Mouse (Mus musculus) hematopoietic multipotent progenitor cell, adult 10-12 weeks (in vitro differentiated cells): Measurements from ENCODE around the gene Ccn6. TPM values are rescaled to one million over a fixed set of nuclear protein-coding genes. Genes with fewer than 3 reads are reported as not detected.

Experiments
- polyA plus RNA-seq: library from polyadenylated mRNA; stranded (reverse); fragments of >175 nt; gene quantifications from 2 replicates; pipeline ENCODE4 v1.2.3, GENCODE M21; 2012; ENCODE audit warnings: low replicate concordance

Ccn6 gene
- not detected in 2 replicates for polyA plus RNA-seq

GRCm38 (mm10) chr10:39163694-39164093, at the start of gene Ccn6:
Gene Ccn6 (minus strand): TSS chr10:39163794.

GRCm38 (mm10) chr10:39133462-39134310, 29.9 kb downstream of the Ccn6 start, which contains the start of the genes Fam229b and Tube1:
Gene Fam229b (minus strand): TSS chr10:39133914.
Gene Tube1 (plus strand): TSS chr10:39133976.

Other genes with a start within 250 kb of the Ccn6 start
- 0.12 TPM in 1 of 2 replicates, not detected in the other for gene Lama4, start 198.3 kb downstream of the Ccn6 start, polyA plus RNA-seq
- gene Fam229b, start 29.9 kb downstream of the Ccn6 start, polyA plus RNA-seq, result not detected in 2 replicates
- 1.5 and 1.6 TPM in 2 replicates for gene Tube1, start 29.8 kb downstream of the Ccn6 start, polyA plus RNA-seq
- 94.1 and 113 TPM in 2 replicates for gene Fyn, start 205.1 kb upstream of the Ccn6 start, polyA plus RNA-seq